Mouse (Mus musculus) thymus, adult 2 months (tissue): ENCODE results near the gene Usb1.

Experiments
- CTCF ChIP-seq: fragments of 200-500 bp; IDR thresholded peaks from 2 replicates; pipeline ENCODE4 v1.5.1; 2012; ENCODE audit warnings: mild to moderate bottlenecking, control low read depth, low read length, moderate library complexity, borderline replicate concordance; ENCODE audit not compliant: control insufficient read depth, poor library complexity, insufficient read depth; ENCODE audit errors: extremely low read depth
- POLR2A ChIP-seq: fragments of 200-500 bp; IDR thresholded peaks from 2 replicates; pipeline ENCODE4 v1.6.1; 2012; ENCODE audit warnings: mild to moderate bottlenecking, low read length, control low read depth, moderate library complexity; ENCODE audit not compliant: control insufficient read depth, poor library complexity, insufficient read depth; ENCODE audit errors: extremely low read depth

DNA sequence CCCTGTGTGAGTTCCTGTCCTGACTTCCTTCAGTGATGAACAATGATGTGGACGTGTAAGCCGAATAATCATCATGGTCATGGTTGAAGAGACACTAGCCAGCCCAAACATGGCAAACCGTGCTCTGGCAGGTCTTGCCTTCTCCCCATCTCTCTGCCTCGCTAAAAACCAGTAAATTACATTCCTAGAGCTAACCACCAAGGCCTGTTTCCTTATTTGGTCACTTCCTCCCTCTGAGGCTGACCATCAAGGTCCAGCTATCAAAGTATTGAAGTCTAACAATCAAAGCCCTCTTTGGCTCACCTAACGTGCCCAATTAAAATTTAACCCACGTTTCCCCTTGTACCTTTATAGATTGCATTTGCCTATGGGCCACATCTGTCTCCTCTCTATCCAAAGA, 30.2 kb downstream of the Usb1 start:
- TF ChIP-seq CTCF, result no peak
- TF ChIP-seq POLR2A, result no peak
